Mouse (Mus musculus): Measurements from ENCODE around the gene Gpc6. TPM values are rescaled to one million over a fixed set of nuclear protein-coding genes. Genes with fewer than 3 reads are reported as not detected.

Gpc6 gene
- polyA plus RNA-seq, 1 experiment from 2014 or later = 19.3 TPM

DNA sequence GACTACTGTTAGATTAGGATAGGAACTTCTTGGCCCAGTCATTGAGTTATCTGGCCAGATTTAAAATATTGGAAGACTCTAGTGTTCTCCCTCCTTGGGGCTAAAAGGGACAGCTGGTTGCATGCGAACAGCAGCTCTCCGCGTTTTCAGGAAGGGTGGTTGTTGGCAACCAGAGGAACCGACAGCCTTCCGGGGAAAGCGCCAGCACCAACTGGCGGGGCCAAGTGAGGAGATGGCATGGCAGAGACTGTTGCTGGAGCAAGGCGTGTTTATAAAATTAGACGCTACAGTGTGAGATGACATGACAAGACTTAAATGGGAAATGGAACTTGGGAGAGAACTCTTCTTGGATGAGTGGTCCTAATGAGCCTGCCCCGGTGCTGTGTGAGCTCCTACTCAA is 1056.4 kb downstream of the Gpc6 start:
- H3K4me3 ChIP-seq (ENCODE audit: low read length) = no peak overlapping the region
- H3K4me1 ChIP-seq (ENCODE audit: control insufficient read depth, insufficient read depth, low read depth, low read length) = no peaks in the 10 kb centered on the region
- no peak overlapping the region for H3K27ac ChIP-seq (ENCODE audit: low read depth, low read length)
- H3K9me3 ChIP-seq (ENCODE audit: control insufficient read depth, low read length) = no peaks in the 10 kb centered on the region
- H3K9ac ChIP-seq (ENCODE audit: low read depth, low read length) = no peak overlapping the region
- H3K36me3 ChIP-seq (ENCODE audit: control insufficient read depth, insufficient read depth, low read length) = no peaks in the 10 kb centered on the region
- no peak for ATAC-seq
- 91% methylated on average over 10 of the region's 10 CpGs for WGBS
- H3K27me3 ChIP-seq (replicated peaks; ENCODE audit: control insufficient read depth, insufficient read depth, low read length) = no peaks in the 10 kb centered on the region
- no peak overlapping the region for H3K4me2 ChIP-seq (ENCODE audit: low read length)

DNA sequence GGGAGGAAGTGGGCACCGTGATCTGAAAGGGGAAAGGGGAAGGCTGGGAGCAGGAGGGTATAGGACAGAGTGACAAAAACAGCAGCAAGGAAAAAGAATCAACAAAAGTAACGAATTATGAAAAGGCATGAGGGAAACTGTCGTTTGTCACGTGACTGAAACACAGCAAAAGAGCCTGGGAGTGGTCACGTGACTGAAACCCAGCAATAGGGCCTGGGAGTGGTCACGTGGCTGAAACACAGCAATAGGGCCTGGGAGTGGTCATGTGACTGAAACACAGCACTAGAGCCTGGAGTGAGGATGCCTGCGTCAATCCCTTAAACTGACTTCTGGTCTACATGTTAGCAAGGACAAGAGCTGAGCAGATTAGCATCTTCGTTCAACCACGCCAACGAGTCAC is 1063.3 kb downstream of the Gpc6 start:
- 82% methylated on average over 10 of the region's 10 CpGs for whole genome bisulfite sequencing
- no peak for ATAC-seq
- no peaks in the 10 kb centered on the region for H3K9me3 ChIP-seq (ENCODE audit: control insufficient read depth, low read length)
- no peak overlapping the region for H3K4me2 ChIP-seq (ENCODE audit: low read length)
- H3K4me1 ChIP-seq (ENCODE audit: control insufficient read depth, insufficient read depth, low read depth, low read length) = no peaks in the 10 kb centered on the region
- no peaks in the 10 kb centered on the region for H3K36me3 ChIP-seq (ENCODE audit: control insufficient read depth, insufficient read depth, low read length)
- no peak overlapping the region for H3K27ac ChIP-seq (ENCODE audit: low read depth, low read length)
- H3K4me3 ChIP-seq (ENCODE audit: low read length) = no peak overlapping the region
- H3K9ac ChIP-seq (ENCODE audit: low read depth, low read length) = no peak overlapping the region
- H3K27me3 ChIP-seq (replicated peaks; ENCODE audit: control insufficient read depth, insufficient read depth, low read length) = no peaks in the 10 kb centered on the region

DNA sequence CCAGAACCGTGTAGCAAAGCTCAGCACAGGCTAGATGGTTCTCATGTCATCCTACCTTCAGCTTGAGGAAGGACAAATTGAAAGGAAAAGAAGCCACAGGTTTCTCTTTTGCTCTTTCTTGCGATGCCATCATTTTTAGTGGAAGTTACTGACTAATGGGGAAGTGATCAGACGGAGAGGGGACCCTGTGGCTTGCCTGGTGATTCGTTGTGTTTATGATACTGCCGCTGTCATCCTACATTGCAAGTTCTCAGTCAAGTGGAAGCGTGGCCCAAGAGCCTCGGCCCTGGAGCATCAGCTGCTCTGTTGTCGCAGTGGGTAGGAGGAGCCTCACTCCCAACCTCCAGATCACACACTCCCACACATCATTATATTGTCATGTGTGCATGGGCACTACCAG is 1065.1 kb downstream of the Gpc6 start:
- no peak overlapping the region for H3K27ac ChIP-seq (ENCODE audit: low read depth, low read length)
- no peak for ATAC-seq
- no peaks in the 10 kb centered on the region for H3K9me3 ChIP-seq (ENCODE audit: control insufficient read depth, low read length)
- no peak overlapping the region for H3K9ac ChIP-seq (ENCODE audit: low read depth, low read length)
- no peaks in the 10 kb centered on the region for H3K4me1 ChIP-seq (ENCODE audit: control insufficient read depth, insufficient read depth, low read depth, low read length)
- WGBS = 80% methylated on average over 8 of the region's 8 CpGs
- H3K4me2 ChIP-seq (ENCODE audit: low read length) = no peak overlapping the region
- no peaks in the 10 kb centered on the region for H3K27me3 ChIP-seq (replicated peaks; ENCODE audit: control insufficient read depth, insufficient read depth, low read length)
- H3K36me3 ChIP-seq (ENCODE audit: control insufficient read depth, insufficient read depth, low read length) = no peaks in the 10 kb centered on the region
- H3K4me3 ChIP-seq (ENCODE audit: low read length) = no peak overlapping the region

DNA sequence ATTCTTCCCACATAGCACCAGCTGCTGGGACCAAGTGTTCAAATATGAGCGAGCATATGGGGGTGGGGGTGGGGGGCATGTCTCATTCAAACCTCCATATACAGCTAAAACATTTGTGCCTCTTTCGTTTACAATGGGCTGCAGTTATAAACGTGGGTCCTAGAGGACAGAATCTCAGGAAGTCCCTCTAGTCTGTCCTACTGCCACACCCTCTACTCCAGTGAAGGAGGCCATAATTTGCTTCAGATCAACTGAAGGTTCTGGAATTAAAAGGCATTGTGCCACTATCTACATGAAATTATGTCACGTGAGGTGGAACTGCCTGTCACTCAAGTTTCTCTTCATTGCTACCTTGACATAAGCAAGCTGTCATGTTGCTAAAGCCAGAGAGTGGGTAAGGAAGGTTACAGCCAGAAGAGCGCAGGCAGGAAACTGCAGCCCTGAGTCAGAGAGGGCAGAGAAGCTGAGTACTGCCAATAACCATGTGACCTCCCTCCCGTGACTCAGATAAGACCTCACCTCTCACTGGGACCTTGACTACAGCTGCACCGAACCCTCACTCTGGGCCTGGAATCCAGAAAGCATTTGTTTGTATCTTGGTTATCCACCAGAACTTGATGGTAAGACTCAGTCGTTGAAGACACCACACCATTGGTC is 1067.6 kb downstream of the Gpc6 start:
- H3K9me3 ChIP-seq (ENCODE audit: control insufficient read depth, low read length) = no peaks in the 10 kb centered on the region
- 69% methylated on average over 8 of the region's 8 CpGs for WGBS
- no peaks in the 10 kb centered on the region for H3K4me1 ChIP-seq (ENCODE audit: control insufficient read depth, insufficient read depth, low read depth, low read length)
- no peaks in the 10 kb centered on the region for H3K36me3 ChIP-seq (ENCODE audit: control insufficient read depth, insufficient read depth, low read length)
- no peak overlapping the region for H3K27ac ChIP-seq (ENCODE audit: low read depth, low read length)
- H3K4me2 ChIP-seq (ENCODE audit: low read length) = no peak overlapping the region
- no peak overlapping the region for H3K4me3 ChIP-seq (ENCODE audit: low read length)
- peak; percentile 40; the same call in 1 of the 2 replicates for ATAC-seq
- H3K9ac ChIP-seq (ENCODE audit: low read depth, low read length) = no peak overlapping the region
- no peaks in the 10 kb centered on the region for H3K27me3 ChIP-seq (replicated peaks; ENCODE audit: control insufficient read depth, insufficient read depth, low read length)

DNA sequence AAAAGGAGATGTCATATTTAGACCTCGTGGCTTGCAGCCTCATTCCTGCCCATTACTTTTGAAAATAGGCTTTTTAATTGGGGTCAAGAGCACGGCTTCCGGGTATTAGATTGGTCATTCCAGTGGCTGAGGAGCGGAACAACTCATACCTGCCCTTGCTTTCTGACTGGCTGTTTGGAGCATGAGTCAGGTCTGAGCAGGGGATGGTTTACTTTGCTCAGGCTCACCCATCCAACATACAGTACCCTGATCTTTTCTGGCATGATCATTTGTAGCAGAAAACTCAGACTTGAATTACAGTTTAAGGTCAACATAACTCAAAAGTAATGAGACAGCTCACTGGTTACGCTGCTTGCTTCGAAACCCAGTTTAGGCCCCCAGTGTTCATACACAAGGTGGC is 1068.7 kb downstream of the Gpc6 start:
- Histone ChIP-seq H3K9ac (ENCODE audit: low read depth, low read length) (no peak overlapping the region), H3K27me3 (replicated peaks; ENCODE audit: control insufficient read depth, insufficient read depth, low read length) (no peaks in the 10 kb centered on the region), H3K4me1 (ENCODE audit: control insufficient read depth, insufficient read depth, low read depth, low read length) (no peaks in the 10 kb centered on the region), H3K27ac (ENCODE audit: low read depth, low read length) (no peak overlapping the region), H3K4me3 (ENCODE audit: low read length) (no peak overlapping the region), H3K36me3 (ENCODE audit: control insufficient read depth, insufficient read depth, low read length) (no peaks in the 10 kb centered on the region), H3K9me3 (ENCODE audit: control insufficient read depth, low read length) (no peaks in the 10 kb centered on the region), H3K4me2 (ENCODE audit: low read length) (no peak overlapping the region)
- no peak for ATAC-seq
- WGBS = 88% methylated on average over 6 of the region's 6 CpGs

DNA sequence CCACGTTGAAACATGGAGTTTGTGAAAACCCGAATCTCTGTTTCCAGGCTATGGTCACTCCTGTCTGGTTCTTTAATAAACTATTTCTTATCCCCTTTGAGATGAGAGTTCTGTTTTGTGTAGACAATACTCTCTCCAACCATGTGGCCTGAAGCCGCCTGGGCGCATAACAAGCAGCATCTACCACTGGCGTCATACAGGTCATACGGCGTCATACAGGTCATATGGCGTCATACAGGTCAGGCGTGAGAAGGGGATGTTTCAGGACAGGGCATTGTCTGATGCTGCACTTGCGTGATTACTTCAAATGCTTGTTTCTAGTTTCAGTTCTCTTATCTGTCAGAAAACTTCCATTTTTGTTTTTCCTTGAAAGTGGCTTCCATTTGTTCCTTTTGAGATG is 1079.3 kb downstream of the Gpc6 start:
- no peak for ATAC-seq
- Histone ChIP-seq H3K27ac (ENCODE audit: low read depth, low read length) (no peak overlapping the region), H3K9me3 (ENCODE audit: control insufficient read depth, low read length) (no peaks in the 10 kb centered on the region), H3K4me3 (ENCODE audit: low read length) (no peak overlapping the region), H3K9ac (ENCODE audit: low read depth, low read length) (no peak overlapping the region), H3K27me3 (replicated peaks; ENCODE audit: control insufficient read depth, insufficient read depth, low read length) (peaks cover 6% of the 10 kb centered on the region; the same call in 1 of the 2 replicates), H3K36me3 (ENCODE audit: control insufficient read depth, insufficient read depth, low read length) (no peaks in the 10 kb centered on the region), H3K4me1 (ENCODE audit: control insufficient read depth, insufficient read depth, low read depth, low read length) (peaks cover 16% of the 10 kb centered on the region), H3K4me2 (ENCODE audit: low read length) (no peak overlapping the region)
- WGBS = 92% methylated on average over 10 of the region's 10 CpGs

DNA sequence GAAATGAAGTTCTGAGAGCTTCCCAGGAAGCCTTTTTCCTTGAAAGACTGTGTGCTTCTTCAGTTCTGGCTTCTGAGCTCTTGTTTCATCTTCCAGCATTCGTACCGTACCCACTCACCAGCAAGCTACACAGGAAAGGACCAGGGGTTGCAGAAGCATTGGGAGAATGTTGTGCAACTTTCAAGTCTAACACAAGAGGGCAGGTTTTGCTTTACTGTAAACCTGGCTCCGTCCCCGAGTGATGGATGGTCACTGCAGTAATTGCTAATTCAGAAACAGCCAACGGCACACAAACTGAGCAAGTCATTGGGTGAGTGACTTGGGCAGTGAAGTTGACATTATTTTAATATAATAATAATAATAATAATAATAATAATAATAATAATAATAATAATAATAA is 1080.6 kb downstream of the Gpc6 start:
- H3K4me2 ChIP-seq (ENCODE audit: low read length) = no peak overlapping the region
- ATAC-seq = peak; percentile 41
- H3K27ac ChIP-seq (ENCODE audit: low read depth, low read length) = no peak overlapping the region

DNA sequence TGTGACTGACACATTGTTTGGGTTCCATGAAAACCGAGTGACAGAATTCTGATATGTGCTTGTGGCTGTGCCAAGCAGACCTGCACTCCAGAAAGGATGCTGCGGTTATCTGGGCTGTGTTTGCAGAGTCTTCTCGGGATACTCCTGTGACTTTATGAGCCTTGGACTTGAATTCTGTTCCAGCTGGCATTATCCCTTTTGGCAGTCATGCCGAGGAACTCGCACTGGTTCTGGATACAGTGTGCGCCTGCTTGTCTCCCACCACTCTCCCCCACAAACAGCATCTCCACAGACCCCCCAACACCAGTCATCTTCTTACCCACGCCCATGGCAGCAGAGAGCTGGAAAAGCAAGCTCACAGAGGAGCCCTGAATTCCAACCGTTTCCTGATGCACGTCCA is 1084.4 kb downstream of the Gpc6 start:
- no peak for ATAC-seq
- 78% methylated on average over 9 of the region's 9 CpGs for WGBS

More for the DNA sequence above, 1080.6 kb downstream of the Gpc6 start:
- peaks cover 16% of the 10 kb centered on the region for H3K4me1 ChIP-seq (ENCODE audit: control insufficient read depth, insufficient read depth, low read depth, low read length)
- no peaks in the 10 kb centered on the region for H3K36me3 ChIP-seq (ENCODE audit: control insufficient read depth, insufficient read depth, low read length)
- H3K9ac ChIP-seq (ENCODE audit: low read depth, low read length) = no peak overlapping the region
- WGBS = 15% methylated on average over 5 of the region's 5 CpGs
- H3K27me3 ChIP-seq (replicated peaks; ENCODE audit: control insufficient read depth, insufficient read depth, low read length) = peaks cover 3% of the 10 kb centered on the region; the same call in 1 of the 2 replicates
- no peaks in the 10 kb centered on the region for H3K9me3 ChIP-seq (ENCODE audit: control insufficient read depth, low read length)
- no peak overlapping the region for H3K4me3 ChIP-seq (ENCODE audit: low read length)

DNA sequence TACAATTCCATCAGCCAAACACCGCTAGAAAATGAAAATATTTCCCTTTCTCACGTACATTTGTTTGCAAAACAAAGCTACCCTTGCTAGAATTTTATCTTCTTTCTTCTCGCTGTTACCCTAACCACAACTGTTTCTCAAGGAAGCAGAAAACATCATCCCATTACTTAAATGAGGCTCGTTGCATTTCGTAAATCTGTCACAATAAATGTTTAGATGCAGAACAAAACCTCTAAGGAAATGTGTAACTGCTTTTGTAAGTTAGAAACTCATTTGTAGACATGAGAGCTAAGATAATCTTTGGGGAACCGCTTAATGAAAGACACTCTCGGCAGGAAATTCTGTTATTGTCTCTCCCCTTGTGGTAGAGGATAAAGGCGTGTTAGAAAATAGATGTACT is 1088.1 kb downstream of the Gpc6 start:
- H3K4me1 ChIP-seq (ENCODE audit: control insufficient read depth, insufficient read depth, low read depth, low read length) = no peaks in the 10 kb centered on the region
- H3K27ac ChIP-seq (ENCODE audit: low read depth, low read length) = no peak overlapping the region
- H3K4me3 ChIP-seq (ENCODE audit: low read length) = no peak overlapping the region
- no peaks in the 10 kb centered on the region for H3K27me3 ChIP-seq (replicated peaks; ENCODE audit: control insufficient read depth, insufficient read depth, low read length)
- no peaks in the 10 kb centered on the region for H3K9me3 ChIP-seq (ENCODE audit: control insufficient read depth, low read length)
- no peaks in the 10 kb centered on the region for H3K36me3 ChIP-seq (ENCODE audit: control insufficient read depth, insufficient read depth, low read length)
- no peak overlapping the region for H3K9ac ChIP-seq (ENCODE audit: low read depth, low read length)
- no peak overlapping the region for H3K4me2 ChIP-seq (ENCODE audit: low read length)
- 65% methylated on average over 8 of the region's 8 CpGs for WGBS
- no peak for ATAC-seq

More for the DNA sequence above, 1084.4 kb downstream of the Gpc6 start:
- H3K36me3 ChIP-seq (ENCODE audit: control insufficient read depth, insufficient read depth, low read length) = no peaks in the 10 kb centered on the region
- no peaks in the 10 kb centered on the region for H3K9me3 ChIP-seq (ENCODE audit: control insufficient read depth, low read length)
- no peak overlapping the region for H3K4me3 ChIP-seq (ENCODE audit: low read length)
- no peak overlapping the region for H3K9ac ChIP-seq (ENCODE audit: low read depth, low read length)
- no peaks in the 10 kb centered on the region for H3K4me1 ChIP-seq (ENCODE audit: control insufficient read depth, insufficient read depth, low read depth, low read length)
- H3K27ac ChIP-seq (ENCODE audit: low read depth, low read length) = no peak overlapping the region
- H3K4me2 ChIP-seq (ENCODE audit: low read length) = no peak overlapping the region
- no peaks in the 10 kb centered on the region for H3K27me3 ChIP-seq (replicated peaks; ENCODE audit: control insufficient read depth, insufficient read depth, low read length)
